Mouse (Mus musculus) urinary bladder, postnatal 25 days (tissue): ENCODE data around the gene Plekhg6.
A peak's percentile ranks its signal among the peaks of the same experiment; 100 is the strongest.

ENCODE experiments used
- DNase-seq: peaks from one replicate; pipeline ENCODE4 v3.0.0; 2022; ENCODE audit warnings: low spot score

Plekhg6 gene

GRCm38 (mm10) chr6:125325337-125325736 lies 55.3 kb downstream of the Plekhg6 start:
- no peak for DNase-seq

GRCm38 (mm10) chr6:125323547-125323946 lies 57.0 kb downstream of the Plekhg6 start:
- no peak for DNase-seq

- DNase-seq, result no peak
These were observed 57.8 kb downstream of the Plekhg6 start for GRCm38 (mm10) chr6:125322794-125323193.

GRCm38 (mm10) chr6:125321114-125321855 lies 59.3 kb downstream of the Plekhg6 start:
- no peak for DNase-seq

GRCm38 (mm10) chr6:125320323-125320722 lies 60.3 kb downstream of the Plekhg6 start, which contains the start of gene Scnn1a:
Gene Scnn1a (plus strand): TSS chr6:125320659.
- no peak for DNase-seq

GRCm38 (mm10) chr6:125319919-125320296 lies 60.7 kb downstream of the Plekhg6 start:
- no peak for DNase-seq

GRCm38 (mm10) chr6:125318981-125319918 lies 61.3 kb downstream of the Plekhg6 start:
- DNase-seq, result no peak

- DNase-seq, result no peak
These were observed 63.5 kb downstream of the Plekhg6 start for GRCm38 (mm10) chr6:125317077-125317476.

- DNase-seq, result no peak
These were observed 65.8 kb downstream of the Plekhg6 start for GRCm38 (mm10) chr6:125314746-125315145.

- no peak for DNase-seq
These were observed 66.4 kb downstream of the Plekhg6 start for GRCm38 (mm10) chr6:125314231-125314563.

- peak; percentile 82 for DNase-seq
These were observed 66.9 kb downstream of the Plekhg6 start, which contains the start of gene Ltbr for GRCm38 (mm10) chr6:125313546-125314230. Gene Ltbr (minus strand): TSS chr6:125313885.
